Mouse (Mus musculus) bone marrow, adult 2 months (tissue): ENCODE data around the gene Gm10320.

Experiments
- CTCF ChIP-seq: fragments of 200-500 bp; IDR thresholded peaks from 2 replicates; pipeline ENCODE4 v1.5.1; 2011; ENCODE audit warnings: low read length, control low read depth; ENCODE audit not compliant: control insufficient read depth, insufficient read depth
- POLR2A ChIP-seq: fragments of 200-500 bp; IDR thresholded peaks from 2 replicates; pipeline ENCODE4 v1.6.1; 2011; ENCODE audit warnings: low read depth, mild to moderate bottlenecking, control low read depth, low read length, borderline replicate concordance; ENCODE audit not compliant: control insufficient read depth

DNA sequence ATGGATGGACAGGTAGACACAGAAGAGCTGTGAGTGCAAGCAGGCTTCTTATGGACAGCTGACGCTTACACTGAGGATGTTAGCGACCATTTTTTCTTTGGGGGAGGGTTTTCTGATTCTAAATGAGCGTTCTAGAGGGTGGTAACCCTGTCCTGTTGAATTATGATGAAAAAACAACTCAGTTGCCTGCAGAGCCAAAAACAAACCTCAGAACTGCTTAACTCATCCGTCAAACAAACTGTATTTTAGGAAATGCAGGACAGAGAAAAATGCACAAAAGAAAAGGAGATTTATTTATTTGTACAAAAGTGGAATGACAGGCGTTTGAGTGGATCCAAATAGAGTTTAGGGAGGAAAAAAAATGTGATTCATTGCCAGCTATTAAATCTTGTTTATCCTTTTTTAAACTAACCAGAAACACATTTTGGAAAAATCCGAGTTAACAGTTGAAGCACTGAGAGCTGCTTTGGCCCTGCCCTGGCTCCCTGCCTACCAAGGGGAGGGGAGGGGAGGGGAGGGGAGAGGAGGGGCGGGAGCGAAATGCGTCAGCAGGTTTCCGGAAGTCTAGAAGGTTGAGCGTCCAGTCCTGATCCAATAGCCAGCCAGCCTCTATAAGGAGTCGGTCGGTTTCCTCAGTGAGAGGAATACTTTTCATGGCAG is 51.4 kb downstream of the Gm10320 start:
- TF ChIP-seq POLR2A (no peak), CTCF (no peak)
